Mouse (Mus musculus) layer of hippocampus, postnatal 25 days (tissue): ENCODE data around the gene Tfb1m. TPM values are rescaled to one million over a fixed set of nuclear protein-coding genes. Genes with fewer than 3 reads are reported as not detected.

Source experiments
- DNase-seq, 2 experiments: peaks; one replicate each; pipeline ENCODE4 v3.0.0; 2022; ENCODE audit warnings: mixed read lengths in 2 of 2, low spot score in 1 of 2; ENCODE audit errors: extremely low spot score in 1 of 2
- total RNA-seq, 2 experiments: library from RNA; stranded (reverse); gene quantifications; 2 replicates each; pipeline ENCODE4 v1.2.3; 2021

Gene Tfb1m
- 1 to 10 TPM; 4.6 to 5.5 TPM for total RNA-seq

DNA sequence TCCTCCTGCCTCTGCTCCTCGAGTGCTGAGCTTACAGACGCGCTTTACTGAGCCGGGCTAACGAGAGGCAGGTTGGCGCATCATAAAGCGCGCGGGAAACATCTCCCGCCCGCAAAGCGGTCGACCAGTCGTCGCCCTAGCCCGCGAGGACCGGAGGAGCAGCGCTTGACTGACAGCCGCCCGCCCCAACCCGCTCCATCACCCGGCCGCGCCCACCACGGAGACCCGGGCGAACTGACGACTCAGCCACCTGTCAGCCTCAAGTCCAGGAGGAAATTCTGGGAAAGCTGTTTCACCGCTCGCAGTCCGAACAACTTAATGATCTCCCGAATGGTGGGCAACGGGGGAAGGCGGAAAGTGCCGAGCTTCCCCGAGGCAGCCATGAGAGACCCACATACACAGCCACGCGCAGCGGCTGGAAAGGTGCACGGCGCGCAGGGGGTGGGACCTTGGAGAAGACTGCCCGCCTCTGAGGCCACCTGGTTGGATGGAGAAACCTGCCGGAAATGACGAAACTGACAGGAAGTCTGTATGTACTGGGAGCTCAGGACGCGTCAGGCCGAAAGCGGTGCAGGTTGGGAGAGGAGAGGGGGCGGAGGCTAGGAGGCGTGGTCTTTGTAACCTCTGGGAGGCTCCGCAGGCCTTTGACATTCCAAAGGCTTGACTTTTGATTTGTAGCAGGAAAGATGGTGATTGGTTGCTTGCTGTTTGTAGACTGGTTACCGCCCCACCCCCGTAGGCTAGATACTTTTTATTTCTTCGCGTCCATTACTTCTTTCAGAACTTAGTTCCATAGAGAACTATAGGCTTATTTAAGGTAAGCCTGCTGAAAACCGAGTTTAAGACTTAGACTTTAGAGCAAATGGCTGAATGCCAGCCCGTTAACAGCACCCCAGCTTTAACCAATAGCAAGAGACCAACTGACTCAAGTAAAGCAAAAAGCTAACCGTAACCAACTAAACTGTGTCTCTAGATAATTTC is at the start of gene Tfb1m:
Gene Tfb1m (minus strand): TSS at position 451 of the 981 bp plus-strand sequence.
- peak; percentile 83 to 95 for DNase-seq

DNA sequence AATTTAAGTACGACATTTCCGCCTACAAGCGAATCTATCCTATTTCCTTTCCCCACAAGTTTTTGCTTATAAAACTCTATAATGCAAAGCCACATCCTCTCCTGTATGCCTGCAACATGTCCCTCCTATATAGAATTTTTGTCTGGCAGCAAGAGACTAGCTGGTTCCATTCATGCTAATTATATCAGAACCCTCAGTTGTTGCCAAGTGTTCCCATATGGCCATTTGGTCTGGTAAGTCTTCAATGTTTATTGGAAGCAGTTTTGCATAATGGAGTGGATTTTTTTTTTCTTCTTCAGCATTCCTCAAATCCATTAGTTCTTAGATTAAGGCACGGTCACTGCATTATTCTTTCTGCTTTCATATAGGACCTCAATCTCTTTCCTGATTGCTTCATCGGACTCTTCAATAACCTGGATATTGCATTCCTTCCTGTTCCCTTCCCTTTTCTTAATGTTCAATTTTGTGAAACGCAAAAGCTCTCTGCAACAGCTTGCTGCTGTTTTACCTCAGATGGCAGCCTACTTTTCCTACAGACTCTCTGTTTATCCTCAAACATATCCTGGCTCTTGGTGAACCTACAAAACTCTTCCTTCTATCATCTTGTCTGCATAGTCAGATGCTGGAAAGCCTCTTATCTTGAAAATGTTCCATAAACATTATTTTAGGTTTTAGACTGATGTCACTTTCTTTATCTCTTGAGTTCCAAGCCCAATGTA is 45.5 kb upstream of the Tfb1m start:
- no peak for DNase-seq

- DNase-seq: no peak
Measured at GRCm38 (mm10) chr17:3598393-3598792, 40.8 kb upstream of the Tfb1m start.

- no peak for DNase-seq
Measured at GRCm38 (mm10) chr17:3597866-3598265, 40.3 kb upstream of the Tfb1m start.

DNA sequence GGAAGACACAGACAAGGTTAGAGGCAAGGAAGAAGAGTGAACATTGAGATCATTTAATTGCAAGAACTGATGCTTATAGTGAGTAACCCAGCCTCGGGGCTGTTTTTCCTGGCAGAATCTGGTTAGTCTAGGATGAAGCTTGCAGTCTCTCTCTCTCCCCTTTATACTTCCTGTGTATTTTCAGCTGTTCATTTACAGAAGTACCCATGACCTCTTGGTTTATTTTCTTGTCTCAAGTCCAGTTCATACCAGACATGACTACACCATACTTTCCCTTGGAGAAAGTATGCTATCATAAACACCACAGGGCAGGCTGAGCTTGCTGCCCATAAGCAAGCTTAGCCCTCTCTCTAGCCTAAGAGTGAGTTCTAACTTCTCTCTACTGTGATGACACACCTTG is 39.5 kb upstream of the Tfb1m start:
- no peak for DNase-seq

GRCm38 (mm10) chr17:3570876-3571275 is 13.3 kb upstream of the Tfb1m start:
- DNase-seq: peak; percentile 62 to 91

- DNase-seq: no peak
Measured at GRCm38 (mm10) chr17:3562405-3562804, 4.8 kb upstream of the Tfb1m start.

- DNase-seq: no peak
Measured at GRCm38 (mm10) chr17:3560534-3560933, 3.0 kb upstream of the Tfb1m start.

DNA sequence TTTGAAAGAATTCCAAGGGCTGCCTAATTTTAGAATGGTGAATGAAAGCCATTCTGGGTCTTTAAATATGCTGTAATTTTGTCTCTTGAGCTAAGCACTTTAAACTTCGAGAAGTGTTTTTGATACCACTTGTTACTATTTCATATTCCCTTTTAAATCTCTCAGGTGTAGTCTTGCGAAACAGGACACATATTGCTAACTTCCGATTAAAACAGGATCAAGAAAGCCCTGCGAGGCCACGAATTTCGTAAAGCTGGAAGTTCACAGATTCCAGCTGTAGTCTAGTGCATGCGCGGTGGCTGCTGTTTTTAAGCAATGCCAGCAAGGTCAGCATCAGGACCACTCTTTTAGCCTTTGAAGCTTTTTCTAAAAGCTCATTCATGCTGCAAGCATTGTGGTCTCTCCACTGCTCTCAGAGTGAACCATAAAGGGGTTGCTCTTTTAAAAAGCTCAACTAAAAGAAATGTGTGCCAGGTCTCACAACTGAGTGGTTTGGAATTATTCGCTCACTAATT is 832 bp upstream of the Tfb1m start:
- DNase-seq: no peak

- DNase-seq: no peak
Measured at GRCm38 (mm10) chr17:3556251-3556650, 1.3 kb downstream of the Tfb1m start.

GRCm38 (mm10) chr17:3547725-3548124 is 9.9 kb downstream of the Tfb1m start:
- DNase-seq: no peak

GRCm38 (mm10) chr17:3541033-3541432 is 16.5 kb downstream of the Tfb1m start:
- no peak for DNase-seq

DNA sequence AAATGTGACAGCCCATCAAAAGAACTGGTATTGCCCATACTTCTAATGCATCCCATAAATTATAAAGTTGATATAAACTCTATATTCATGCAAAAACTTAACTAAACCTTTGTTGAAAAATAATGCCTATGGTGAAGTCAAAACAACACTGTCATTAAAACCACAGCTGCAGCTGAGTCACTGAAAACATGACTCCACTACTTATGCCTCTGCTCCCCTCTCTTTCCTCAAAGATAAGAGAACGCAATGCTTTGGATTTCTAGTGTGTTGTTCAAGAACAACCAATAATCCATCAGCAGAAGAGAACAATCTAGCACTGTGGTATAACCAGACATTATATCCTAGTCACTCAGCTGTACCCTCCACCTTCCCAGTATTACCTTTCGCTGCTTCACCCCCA is 17.3 kb downstream of the Tfb1m start:
- no peak for DNase-seq

- DNase-seq: peak in 1 of 2 experiments; percentile 24
Measured at GRCm38 (mm10) chr17:3533425-3533824, 24.2 kb downstream of the Tfb1m start.

GRCm38 (mm10) chr17:3532254-3532653 is 25.3 kb downstream of the Tfb1m start, which contains the start of gene Cldn20:
TSS of gene Cldn20 (plus strand) at chr17:3532554.
- no peak for DNase-seq

DNA sequence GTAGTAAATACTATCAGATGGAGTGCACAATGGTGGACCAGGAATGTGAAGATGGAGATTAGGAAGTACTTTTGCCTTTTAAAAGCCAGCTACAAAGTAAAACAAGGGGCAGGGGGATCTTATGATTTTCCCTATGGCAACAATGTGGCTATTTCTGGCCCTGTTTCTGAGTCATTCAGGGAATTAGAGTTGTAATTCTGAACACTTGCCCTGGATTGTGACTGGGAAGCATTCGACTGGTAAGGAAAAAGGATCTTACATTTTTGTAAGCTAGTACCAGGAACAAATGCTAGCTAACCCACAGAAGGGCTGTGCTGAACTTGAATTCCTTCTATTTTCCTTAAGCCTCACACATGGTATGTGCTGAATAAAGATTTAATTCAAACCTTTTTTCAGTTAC is 25.9 kb downstream of the Tfb1m start:
- no peak for DNase-seq

- DNase-seq: no peak
Measured at GRCm38 (mm10) chr17:3530549-3530948, 27.0 kb downstream of the Tfb1m start.

- DNase-seq: no peak
Measured at GRCm38 (mm10) chr17:3529523-3529922, 28.1 kb downstream of the Tfb1m start.

- no peak for DNase-seq
Measured at GRCm38 (mm10) chr17:3527841-3528471, 29.6 kb downstream of the Tfb1m start.

- DNase-seq: no peak
Measured at GRCm38 (mm10) chr17:3520344-3520743, 37.2 kb downstream of the Tfb1m start.

GRCm38 (mm10) chr17:3516406-3516805 is 41.2 kb downstream of the Tfb1m start:
- DNase-seq: no peak
